Mouse (Mus musculus) layer of hippocampus, adult 8-10 months (tissue): ENCODE measurements at regions not wholly inside any gene's neighbourhood (a gene's known extent, or its start where the extent isn't known, plus 50 kb on each side); places are given as distances from the start of the nearest gene placed in this dataset.
A peak's percentile ranks its signal among the peaks of the same experiment; 100 is the strongest.

Experiments
- DNase-seq, 2 experiments: peaks; one replicate each; pipeline ENCODE4 v3.0.0; 2022; ENCODE audit warnings: low spot score in 2 of 2

DNA sequence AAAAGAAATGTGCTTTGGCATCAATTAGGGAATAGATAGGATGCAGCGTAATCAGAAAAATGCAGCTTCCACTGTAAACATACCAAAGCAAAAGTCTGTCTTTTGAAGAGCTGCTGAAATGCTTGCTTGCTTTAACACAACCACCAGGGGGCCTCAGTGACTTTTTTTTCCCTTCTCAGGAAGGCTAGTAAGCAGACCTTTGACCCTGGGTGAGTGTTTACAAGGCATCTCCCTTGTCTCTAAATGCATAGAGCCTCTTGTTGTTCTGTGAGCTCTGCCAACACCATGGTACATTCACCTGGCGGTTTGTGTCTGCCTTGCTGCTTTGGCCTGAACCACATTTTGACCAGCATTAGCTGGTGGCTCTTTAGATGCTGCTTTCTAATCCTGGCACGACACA lies 191.9 kb upstream of the C9orf72 start:
- no peak for DNase-seq

DNA sequence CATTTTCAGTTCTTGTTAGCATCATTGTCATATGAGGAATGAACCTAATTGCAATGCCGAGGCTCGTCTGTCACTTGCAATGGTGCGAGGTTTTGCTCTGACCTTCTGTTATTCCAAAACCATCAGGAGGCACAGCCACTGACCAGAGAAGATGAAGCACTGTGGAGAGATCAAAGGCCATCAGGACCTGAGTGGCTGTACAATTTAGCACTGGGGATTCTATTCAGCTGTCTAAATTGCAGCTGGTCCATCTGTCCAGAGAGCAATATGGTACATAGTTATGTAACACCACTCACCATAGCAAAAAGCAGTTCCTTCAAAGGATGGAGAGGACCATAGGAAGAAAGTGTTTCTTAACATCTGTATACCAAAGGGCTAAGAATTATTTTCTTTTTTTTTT lies 187.5 kb upstream of the C9orf72 start:
- DNase-seq, result no peak

DNA sequence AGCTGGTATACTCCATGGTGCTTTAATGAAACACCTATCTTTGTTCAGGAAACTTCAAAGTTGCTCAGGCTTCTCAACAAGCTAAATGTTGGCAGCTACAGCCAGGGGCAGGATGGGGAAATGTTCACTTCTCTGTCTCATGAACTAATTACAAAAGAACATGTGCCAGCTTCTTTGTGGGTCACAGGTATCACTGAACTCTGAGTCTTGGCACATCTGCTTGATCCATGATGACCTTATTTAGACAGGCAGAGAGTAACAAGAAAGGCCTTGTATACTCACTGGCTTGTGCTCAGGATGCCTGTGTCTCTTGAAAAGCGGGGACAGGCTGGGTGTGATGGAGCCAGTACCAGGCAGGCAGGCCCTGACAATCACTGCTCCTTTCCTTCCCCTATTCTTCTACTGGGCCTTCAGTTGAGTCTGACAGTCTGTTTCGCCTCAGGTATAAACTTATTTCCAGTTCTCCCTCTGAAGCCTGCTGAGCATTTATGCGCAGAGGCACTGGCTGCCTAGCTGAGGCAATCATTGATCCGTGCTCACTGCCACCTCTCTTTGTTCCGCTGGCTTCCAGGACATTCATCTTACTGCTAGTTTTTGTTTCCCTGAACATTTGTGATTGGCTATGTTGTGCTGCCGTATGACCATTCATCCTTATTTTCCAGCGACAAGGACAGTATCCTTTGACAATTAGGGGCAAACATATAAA lies 179.5 kb upstream of the C9orf72 start:
- no peak for DNase-seq

DNA sequence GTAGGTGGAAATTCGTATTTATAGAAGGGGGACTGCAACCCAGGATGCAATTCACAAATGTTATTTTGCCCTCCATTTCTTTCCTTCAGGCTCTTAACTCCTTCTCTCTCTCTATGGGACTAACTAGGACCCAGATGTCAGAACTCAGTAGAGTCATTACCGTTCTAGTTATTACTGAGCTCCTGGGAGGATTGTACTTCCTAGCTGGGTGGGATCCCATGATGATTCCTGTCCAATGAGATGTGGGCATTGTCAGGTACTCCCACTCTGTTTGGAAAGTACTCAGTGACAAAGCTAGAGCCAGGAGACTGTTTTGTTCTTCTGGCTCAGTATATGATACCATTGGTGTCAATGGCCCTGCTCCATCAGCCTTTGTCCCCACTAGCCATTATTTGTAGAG lies 178.1 kb upstream of the C9orf72 start:
- no peak for DNase-seq

DNA sequence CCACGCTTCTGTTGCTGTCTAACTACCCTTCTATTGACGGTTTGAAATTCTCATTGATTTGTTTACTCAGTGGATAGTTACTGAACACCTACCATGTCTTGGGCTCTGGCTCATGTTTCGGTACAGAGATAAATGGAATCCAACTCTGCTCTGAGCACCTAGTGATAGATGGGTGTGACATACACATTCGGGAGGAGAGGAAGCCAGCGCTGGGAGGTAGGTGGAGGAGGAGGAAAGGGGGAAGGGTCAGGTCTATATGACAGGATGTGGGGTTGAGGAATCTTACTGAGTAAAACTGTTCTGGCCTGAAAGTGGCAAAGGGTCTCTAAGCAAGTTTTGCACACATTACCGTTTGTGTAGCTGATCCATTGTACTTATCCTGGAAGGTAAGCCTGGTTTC lies 177.6 kb upstream of the C9orf72 start:
- no peak for DNase-seq

DNA sequence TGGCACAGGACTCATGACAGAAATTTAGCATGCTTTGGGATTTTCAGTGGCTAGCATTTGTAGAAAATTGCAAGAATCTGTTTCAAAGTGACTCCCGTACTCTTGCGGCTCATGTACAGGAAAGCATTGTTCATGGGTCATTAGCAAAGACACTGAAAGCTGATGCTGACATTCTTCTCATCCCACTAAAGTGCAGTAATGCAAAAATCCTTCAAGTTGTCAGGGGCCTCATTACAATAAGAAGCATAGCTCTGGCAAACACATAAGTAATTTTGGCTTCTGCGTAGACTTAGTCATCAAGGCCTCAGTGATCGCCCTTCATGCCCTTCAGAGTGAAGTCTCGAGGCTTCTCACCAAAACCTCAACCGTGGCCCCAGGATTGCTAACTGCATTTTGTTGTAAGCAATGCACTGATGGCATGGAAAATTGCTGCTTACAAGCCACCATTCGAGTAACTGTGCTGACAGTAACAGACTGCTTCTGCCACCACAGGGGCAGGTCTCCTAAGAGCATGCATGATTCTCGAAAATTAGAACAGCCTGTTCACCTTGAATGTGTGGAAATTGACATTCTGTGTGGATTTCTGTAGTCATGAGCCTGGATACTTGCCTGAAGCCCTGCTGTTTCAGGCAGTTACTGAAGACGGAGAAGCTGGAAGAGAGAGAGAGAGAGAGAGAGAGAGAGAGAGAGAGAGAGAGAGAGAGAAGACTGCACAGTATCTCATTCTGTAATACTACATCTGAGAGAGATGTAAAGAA lies 176.6 kb upstream of the C9orf72 start:
- DNase-seq, result no peak

DNA sequence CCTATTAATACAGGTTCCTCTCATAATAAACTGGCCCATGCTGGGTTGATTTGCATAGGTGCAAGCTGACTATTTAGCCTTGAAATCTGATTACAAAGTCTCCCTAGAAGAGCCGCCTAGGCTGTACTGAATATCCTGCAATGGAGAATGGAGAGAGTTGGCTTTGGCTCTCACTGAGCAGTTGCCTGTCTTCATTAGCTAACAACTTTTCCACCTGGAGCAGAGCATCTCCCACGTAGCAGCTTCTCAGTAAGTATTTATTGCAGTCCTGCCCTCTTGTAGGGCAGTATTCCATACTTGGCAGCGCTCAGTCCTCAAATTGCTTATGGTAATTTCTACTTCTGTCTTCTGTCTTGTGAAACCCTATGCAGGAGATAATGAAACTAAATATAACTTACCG lies 175.8 kb upstream of the C9orf72 start:
- peak in 1 of 2 experiments; percentile 20 for DNase-seq

DNA sequence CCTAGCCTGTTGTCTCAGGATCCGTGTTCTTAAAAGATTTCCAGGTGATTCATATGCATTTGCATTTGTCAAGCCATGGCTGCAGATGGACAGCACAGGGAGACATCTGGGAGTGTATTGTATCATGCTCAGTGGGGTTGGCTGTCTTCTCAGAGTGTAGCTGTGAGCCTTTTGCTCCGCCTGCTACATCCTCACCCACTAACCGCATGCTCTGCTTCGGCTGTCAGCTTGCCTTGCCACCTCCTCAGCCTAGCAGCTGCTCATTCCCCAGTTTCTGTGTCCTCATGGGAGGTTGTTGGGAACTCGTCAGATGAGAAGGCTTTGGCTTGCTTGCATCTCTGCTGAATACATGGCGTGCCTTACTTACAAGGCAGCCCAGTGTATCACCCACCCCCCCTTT lies 174.5 kb upstream of the C9orf72 start:
- peak; percentile 87 to 90 for DNase-seq

DNA sequence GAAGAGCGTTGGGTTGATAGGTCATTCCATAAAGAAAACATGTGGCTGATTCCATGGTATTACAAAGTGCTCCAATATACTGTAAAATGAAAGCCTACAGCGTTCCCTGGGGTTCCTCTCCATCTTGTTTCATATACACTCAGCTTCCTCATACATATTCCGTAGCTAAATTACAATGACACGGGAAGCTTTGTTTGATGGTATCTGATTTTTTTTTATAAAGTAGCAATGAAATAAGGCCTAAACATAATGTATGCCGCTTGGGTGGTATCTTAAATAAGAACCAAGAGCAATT lies 169.6 kb upstream of the C9orf72 start:
- DNase-seq, result no peak

DNA sequence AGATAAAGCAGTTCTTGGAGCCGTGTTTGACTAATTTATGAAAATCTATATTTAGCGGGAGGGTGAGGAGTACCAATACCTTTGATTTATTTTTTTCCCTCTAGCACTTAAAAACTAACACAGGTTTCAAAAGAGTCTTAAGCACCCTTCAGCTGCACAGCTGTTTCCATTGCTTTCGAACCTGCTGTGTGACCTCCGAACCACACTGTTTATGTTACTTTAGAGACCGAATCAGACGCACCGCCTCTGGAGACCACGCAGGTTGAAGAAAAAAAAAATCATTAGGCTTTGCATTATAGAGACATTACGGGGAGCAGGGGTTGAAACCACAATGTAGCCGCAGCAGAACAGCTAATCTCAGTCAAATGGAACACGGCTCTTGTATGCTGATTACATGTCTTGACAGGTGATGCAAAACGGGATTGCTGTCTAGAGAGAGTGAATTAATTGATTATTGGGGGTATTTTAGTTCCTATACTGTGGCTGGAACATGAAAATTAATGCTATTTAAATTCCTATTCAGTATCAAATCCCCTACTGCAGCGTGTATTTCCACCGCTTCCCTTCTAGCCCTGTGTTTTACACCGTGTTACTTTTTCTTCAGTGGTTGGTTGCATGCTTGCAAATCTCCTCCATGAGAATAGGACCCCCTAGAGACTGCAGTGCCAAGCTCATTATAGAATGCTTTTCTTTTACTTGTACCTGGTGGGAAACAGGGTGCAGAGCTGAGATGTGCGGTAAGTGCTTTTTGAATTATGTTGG lies 169.0 kb upstream of the C9orf72 start:
- DNase-seq, result no peak

DNA sequence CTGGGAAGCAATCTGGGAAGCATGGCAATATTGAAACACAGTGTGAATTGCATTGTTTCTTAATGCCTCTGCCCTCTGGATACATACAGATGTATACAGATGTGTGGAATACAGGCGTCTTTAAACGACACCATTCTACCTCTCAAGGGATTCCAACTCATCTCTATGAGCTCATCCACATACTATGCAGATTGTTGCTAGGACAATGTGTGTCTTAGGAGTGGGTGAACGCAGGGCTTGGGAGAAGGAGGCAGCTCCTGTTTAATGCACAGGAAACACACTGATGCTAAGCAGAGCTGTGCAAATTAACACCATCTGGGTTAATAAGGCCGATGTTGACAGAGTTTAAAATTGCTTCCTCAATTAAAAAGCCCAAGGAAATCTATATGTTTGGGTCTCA lies 149.8 kb upstream of the C9orf72 start:
- DNase-seq, result no peak

DNA sequence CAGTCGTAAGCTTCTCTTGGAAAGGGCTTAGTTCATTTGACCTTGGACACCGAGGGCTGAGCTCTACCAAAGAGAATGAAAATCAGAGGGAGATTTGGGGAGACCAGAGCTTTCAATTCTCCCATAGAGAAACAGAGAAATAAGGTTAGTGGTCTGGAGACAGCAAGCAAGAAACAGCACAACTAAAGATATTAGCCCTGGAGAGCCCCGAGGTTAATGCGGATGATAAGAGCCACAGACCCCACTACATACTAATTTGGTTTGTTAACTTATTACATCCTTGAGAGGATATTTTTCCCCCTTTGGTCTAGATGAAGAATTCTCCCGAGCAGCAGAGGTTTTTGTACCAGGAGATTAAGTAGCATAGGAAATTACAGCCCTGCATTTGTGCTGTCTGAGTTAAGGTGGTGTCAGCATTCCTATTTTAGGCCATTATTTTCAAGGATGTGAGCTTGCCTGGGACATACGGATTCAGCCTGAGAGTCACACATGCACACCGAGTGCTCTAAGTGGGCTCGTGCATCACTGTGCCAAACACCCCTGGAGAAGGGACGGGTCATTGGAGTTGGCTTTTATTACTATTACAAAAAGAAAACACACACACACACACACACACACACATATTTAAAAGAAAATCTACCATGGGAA lies 147.4 kb upstream of the C9orf72 start:
- no peak for DNase-seq

DNA sequence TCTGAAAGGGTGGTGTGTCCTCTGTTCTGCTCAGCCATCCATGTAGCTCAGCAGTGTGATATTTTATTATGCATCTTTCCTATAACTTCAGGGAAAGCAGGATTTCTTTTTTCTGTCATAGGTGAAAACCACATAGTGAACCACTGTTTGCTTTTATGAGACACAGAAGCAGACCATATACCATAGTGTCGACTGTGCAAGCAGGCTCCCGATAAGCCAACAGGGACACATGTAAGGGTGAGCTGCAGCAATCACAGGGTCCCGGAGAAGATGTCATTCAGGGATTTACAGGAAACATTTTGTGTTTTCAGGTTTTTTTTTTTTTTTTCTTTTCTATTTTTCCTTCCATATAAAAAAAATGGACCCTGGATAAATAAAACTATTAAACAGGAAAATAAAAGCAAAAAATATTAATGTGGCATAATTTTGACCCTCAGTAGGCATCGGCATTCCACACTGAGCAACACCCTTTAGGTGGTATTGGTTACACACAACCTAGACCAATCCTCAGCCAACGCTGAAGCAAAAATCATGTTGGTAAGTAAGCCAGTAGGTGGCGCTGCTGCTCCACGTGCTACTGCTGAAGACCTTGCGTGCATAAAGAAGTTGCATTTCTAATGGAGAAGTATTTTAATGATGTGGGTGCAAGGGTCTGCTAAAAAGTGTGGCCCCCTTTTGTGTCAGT lies 146.7 kb upstream of the C9orf72 start:
- peak; percentile 59 to 84 for DNase-seq

DNA sequence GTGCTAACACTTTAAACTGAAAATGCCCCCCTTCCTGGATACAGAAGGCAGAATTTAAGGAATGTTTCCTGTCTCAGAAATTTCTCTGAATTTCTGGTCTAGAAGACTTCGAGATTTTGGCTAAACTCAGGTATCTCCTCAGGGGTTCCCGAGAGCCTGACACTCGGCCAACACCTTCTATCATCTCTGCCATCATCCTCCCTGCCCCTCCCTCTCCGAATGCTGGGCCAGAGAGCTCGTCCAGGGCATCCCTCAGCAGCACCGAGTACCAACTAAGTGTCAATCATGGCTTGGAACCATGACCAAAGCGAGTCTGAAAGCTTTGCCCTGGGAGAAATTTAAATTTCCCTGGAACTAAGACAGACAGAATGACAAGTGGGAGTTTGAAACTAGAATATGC lies 138.2 kb upstream of the C9orf72 start:
- no peak for DNase-seq

DNA sequence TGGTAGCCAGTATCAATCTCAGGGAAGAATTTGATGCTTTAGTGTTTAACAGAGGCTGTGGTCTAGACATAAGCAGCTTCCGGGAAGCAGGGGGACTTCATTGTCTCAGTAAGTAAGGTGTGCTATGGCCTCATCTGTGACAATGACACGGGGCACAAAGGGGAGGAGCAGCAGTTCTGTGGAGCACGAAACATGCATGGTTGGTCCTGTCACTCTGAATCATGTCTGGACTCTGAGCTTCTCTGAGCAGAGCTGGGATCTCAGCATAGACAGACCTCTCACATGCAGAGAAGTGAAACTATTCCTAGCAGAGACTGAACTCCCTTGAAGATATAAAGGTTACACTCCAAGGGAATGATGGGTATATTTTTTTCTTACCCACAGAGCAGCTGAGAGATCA lies 136.2 kb upstream of the C9orf72 start:
- DNase-seq, result no peak

DNA sequence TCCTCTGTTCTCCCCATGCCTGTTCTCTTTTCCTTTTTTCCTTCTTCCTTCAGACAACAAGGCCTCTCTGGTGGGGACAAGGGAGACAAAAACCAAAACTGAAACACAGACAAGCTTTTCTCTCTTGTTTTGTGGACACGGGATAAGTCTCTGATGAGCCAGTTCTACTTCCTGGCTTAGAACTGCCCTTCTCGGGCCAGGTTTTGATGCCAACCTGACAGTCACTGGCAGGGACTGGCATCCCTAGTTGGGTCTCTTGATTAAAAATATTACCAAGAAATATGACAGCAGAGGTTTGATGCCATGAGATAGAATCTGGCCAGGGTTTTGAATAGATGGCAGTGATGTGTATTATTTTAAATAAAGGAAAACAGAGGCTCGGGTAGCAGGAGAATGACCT lies 133.4 kb upstream of the C9orf72 start:
- no peak for DNase-seq

DNA sequence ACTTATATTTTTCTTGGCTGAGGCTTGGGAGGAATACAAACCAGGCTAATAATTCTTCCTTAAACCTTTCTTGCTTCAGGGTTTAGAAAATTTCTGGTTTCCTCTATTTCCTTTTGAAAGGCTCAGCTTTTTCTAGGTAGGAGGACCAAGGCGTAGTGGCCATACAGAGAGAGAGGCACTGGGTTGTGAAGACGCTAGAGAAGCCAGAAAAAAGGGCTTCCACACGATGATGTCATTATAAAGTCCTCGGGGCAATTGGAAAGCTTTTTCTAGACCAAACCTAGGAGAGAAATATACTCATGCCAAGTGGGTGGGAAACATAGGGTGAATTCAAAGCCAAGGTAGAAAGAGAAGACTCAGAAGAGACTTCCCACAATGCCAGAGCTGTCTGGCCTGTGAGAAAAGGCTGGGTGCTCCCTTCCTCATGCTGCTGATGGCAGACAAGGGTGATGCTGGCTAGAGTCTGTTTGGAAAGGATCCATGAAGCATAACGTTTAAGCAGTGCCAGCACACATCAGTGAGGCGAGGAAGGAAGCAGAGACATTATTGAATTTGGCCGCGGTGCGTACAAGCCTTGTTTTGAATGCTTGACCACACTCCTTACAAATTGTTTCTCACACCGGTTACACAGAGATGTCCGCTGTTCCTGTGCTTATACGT lies 131.1 kb upstream of the C9orf72 start:
- DNase-seq, result no peak

DNA sequence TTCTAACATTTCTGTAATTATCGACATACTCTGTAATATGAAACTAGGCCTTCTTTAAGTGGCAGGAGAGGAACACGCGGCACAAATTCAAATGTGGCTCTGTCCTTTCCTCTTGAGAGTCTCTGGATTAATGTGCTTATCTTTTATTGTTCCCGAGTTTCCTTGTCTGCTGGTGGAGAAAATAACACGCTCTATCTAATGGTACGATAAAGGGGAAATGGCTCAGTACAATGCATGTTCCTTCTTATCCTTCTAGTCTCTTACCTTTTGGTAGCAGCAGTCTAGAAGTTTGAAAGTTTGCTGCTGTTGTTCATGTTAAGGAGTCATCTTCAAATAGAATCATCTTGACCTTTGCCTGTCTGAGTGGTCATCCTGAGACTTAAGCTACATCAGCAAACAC lies 130.1 kb upstream of the C9orf72 start:
- no peak for DNase-seq

DNA sequence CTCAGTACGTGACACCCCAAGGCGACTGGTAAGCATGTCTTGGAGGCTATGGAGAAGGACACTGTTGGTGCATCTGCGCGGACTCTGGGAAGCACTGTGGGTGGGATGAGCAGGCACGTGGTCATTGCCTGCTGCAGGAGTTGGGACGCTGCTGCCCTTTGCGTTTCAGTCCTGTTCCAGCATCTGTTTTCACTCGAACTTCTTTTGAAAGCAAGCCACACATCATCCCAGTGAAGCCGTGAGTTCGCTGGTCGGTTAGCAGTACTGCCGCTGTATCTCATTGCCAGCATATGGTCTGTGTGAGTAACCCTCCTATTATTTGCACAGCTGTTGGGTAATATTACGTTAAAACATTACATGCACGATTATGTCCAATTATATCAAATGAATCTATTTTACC lies 128.1 kb upstream of the C9orf72 start:
- DNase-seq, result no peak

DNA sequence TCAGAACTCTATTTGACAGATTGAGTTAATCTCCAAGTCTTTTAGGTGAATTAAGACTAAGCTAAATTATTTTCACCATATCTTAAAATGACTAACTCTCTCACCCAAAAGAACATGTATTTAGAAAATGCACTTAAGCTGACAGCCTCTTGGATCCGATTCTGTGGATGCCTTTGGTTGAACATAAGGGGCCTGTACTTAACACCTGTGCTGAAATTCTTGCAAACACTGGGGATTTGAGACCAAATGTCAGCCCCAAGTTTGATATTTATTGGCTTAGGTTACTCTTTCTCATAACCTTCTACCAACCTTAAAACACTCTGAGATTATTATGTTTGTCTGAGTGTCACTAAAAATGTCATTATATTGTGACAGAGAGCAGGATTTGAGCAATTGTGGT lies 126.6 kb upstream of the C9orf72 start:
- DNase-seq, result no peak

DNA sequence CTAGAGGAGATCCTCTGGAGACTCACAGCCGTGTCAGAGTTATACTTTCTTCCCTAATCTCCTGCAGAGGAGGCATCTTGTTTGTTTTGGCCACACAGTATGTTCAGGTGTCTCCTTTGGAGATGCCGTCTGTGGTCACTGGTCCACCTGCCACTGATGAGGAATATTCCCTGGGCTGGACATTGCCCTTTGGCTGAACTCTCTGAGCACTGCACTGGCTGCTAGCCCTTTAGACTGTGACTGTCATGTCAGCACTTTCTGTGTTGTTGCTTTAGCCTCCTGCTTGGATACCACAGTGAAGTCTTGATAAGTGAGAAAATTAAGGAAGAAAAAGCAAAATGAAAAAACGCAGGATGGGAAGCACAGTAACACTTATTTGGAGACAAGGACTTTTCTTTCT lies 124.5 kb upstream of the C9orf72 start:
- DNase-seq, result no peak
